Mouse (Mus musculus) left cerebral cortex, adult 2 months (tissue): ENCODE measurements around the gene Otop3. TPM values are rescaled to one million over a fixed set of nuclear protein-coding genes. Genes with fewer than 3 reads are reported as not detected.

Experiments used
- DNase-seq, 2 experiments: peaks; one replicate each; pipeline ENCODE4 v3.0.0; 2021 to 2022; ENCODE audit warnings: low spot score in 2 of 2, mixed read lengths in 1 of 2; ENCODE audit errors: extremely low spot score in 1 of 2
- H3K27ac ChIP-seq: fragments of 200-600 bp; 2 replicates; pipeline ENCODE4 v1.8.1; 2022
- H3K4me3 ChIP-seq: fragments of 200-600 bp; 2 replicates; pipeline ENCODE4 v1.8.1; 2022
- CTCF ChIP-seq: fragments of 200-600 bp; IDR thresholded peaks from 2 replicates; pipeline ENCODE4 v1.8.1; 2022; ENCODE audit warnings: antibody characterized with exemption, mild to moderate bottlenecking, moderate library complexity
- intact Hi-C: fragments of 180-260 bp; cut with DNase I; formaldehyde crosslinking; loops from one replicate; pipeline ENCODE4 v1.15.1; 2025
- long read RNA-seq, 2 experiments: library from polyadenylated mRNA; stranded (forward); transcript quantifications; one replicate each; pipeline ENCODE4 v2.0.0; 2021; ENCODE audit warnings: borderline mapping rate in 2 of 2
- total RNA-seq, 2 experiments: library from RNA; stranded (reverse); gene quantifications; 2 replicates each; pipeline ENCODE4 v1.2.3; 2021

Otop3 gene
- not detected for total RNA-seq
- long read RNA-seq, experiment 1 = 0 reads
- long read RNA-seq, experiment 2 = 0 reads

DNA sequence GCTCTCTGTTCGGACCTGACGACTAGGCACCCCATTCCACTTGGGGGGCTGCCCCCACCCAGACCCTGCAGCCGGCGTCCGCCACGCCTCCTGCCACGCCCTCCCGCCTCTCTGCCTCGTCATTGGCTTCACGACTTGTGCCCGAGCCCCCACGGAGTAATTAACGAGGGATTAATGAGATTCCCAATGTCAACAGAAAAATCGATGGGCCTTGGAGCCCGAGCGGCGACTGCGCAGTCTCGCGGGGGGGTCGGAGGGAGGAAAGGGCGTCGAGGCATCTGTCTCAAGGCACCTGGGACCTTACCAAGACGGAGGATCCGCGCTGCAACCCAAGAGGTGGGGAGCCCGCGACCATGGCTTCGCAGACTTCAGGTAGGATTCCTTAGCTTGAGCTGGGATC lies at the start of gene Otop3:
Gene Otop3 (plus strand): TSS at position 201 of the 400 bp plus-strand sequence.
- DNase-seq = no peak
- H3K4me3 ChIP-seq = no peak within 1 kb of the TSS
- H3K27ac ChIP-seq = no peak within 1 kb of the TSS
- no peak for TF ChIP-seq CTCF
- intact Hi-C loops = no loop called here

DNA sequence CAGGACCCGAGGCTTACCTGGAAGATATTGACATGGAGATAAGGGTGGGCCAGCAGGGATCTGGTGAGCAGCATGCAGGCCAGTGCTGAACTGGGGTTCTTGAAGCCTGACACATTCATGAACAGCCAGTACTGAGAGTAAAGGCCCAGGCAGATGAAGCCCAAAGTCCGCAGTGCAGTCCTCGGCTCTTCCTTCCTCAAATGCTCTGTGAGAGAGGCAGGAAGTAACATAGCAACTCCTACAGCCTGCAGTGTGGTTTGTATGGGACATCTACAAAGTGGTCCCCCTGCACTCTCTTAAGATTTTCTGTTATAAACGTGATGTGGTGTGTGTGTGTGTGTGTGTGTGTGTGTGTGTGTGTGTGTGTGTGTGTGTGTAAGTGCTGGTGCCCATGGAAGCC lies 49.2 kb upstream of the Otop3 start:
- Histone ChIP-seq H3K4me3 (no peak overlapping the region), H3K27ac (no peak overlapping the region)
- no peak for TF ChIP-seq CTCF
- no peak for DNase-seq
- intact Hi-C loops = no loop called here

DNA sequence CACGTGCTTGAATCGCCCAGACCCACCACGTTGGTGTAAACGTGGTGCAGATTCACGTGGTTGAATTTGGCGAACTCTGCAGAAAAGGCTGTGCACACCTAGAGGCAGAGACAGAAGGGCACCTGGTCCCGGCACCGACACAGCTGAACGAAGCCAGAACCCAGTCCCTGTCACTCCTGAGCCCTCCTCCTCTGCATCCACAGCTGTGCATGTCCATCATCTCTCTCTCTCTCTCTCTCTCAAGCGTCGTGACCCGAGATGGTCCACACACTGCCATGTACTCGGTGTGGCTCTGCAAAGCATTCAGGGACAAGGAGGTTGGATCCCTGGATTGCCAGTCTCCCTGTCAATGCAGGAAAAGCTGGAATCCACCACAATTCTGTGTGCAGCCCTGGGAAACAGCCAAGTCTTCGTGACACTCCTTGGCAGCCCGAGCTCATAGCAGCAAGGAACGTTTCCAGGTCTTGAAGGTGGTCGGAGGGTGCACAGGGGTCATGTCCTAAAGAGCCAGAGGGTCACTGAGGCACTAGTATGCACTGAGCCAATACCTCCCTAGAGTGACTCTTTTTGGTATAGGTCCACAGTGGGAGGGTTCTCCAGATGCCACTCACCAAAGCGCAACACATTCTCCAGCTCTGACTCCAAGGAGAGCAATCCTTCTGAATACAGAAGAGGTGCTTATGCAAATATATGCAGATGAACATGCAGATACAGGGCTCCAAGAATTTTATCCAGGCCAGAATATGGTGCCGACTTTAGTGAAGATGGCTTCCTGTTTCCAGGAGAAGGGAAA lies 48.1 kb upstream of the Otop3 start:
- no peak for DNase-seq
- H3K27ac ChIP-seq = peak overlapping the region; percentile 48
- TF ChIP-seq CTCF = no peak
- intact Hi-C loops = no loop called here
- H3K4me3 ChIP-seq = no peak overlapping the region

DNA sequence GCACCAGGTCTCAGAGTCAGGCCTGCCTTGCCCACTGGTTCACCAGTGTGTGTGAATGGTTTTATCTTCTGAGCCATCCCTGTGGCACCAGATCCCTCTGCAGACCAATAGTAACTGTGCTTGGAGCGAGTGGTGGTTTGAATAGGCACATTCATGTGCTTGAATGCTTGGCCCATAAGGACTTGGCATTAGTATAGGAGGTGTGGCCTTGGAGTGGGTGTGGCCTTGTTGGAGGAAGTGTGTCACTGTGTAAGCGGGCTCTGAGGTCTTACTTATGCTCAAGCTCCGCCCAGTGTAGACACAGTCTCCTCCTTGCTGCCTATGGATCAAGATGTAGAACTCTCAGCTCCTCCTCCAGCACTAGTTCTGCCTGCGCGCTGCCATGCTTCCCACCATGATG lies 47.1 kb upstream of the Otop3 start:
- peak in 1 of 2 experiments; percentile 12 for DNase-seq
- Histone ChIP-seq H3K4me3 (no peak overlapping the region), H3K27ac (no peak overlapping the region; the same call in 1 of the 2 replicates)
- intact Hi-C loops = no loop called here
- TF ChIP-seq CTCF = no peak

DNA sequence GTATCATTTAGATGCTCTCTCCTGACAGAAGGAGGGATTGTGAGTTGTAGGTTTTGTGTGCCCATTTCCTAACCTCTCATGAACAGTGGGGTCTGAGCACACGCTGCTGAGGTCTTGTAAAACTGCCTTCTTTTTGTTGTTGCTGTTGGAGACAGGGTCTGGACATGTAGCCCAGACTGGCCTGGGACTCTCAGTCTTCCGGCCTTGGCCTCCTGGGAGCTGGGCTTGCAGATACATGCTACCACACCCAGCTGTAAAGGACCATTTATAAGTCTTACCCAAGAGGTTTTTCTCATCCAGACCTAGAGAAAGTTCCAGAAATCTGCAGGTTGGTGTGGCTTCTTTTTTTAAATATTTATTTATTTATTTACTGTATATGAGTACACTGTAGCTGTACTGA lies 46.2 kb upstream of the Otop3 start:
- Histone ChIP-seq H3K4me3 (no peak overlapping the region), H3K27ac (no peak overlapping the region)
- intact Hi-C loops = no loop called here
- no peak for DNase-seq
- TF ChIP-seq CTCF = no peak

DNA sequence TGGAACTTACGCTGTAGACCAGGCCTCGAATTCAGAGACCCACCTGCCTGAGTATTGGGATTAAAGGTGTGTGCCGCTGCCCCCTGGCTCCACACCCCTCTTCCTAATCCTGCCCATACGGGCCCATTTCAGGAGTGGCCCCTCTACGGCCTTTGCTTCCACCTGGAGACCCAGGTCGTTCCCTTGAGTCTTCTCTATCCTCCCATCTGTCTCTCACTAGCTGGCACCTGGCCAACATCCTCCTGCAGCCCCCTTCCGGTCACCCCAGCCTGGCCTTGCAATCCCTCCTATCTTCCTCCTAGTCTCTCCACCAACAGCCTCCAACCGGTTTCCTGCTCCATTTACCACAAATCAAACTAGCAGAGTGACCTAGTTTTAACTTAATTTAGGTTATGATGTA lies 44.6 kb upstream of the Otop3 start:
- intact Hi-C loops = no loop called here
- no peak for TF ChIP-seq CTCF
- no peak overlapping the region for H3K27ac ChIP-seq
- DNase-seq = no peak
- H3K4me3 ChIP-seq = no peak overlapping the region

DNA sequence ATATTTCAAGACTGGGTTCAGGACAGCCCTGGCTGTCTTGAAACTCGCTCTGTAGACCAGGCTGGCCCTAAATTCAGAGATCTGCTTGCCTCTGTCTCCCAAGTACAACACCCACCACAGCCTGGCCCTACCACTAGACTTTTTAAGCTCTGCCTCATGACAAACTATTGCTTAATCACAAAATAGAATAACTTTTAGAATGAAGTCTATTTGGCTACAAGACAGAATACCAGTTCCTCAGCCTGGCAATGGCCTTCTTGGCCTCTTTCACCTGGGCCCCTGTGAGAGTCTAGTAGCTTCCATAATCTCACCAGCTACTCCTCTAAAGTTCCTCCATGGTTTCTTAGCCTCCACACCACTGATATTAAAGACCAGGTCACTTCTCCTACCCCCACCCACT lies 44.2 kb upstream of the Otop3 start:
- Histone ChIP-seq H3K27ac (no peak overlapping the region), H3K4me3 (no peak overlapping the region)
- intact Hi-C loops = no loop called here
- no peak for TF ChIP-seq CTCF
- DNase-seq = no peak

DNA sequence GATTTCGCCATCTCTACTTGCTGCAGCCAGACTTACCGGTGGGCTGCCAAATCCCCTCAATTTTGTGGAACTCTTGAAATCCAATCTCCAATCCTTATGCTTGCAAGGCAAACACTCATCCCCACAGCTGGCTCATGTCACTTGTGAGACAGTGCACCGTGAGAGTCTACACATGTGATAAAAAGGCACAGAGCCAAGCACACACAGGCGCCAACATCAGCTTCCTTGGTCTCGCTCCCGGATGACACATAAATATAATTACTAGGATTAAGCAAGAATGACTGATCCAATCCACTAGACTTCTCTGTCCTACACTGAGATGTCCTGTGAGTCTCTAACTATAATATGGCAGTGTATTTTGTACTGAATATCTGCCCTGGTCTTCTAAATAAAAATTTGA lies 43.6 kb upstream of the Otop3 start:
- no peak for TF ChIP-seq CTCF
- Histone ChIP-seq H3K27ac (no peak overlapping the region), H3K4me3 (no peak overlapping the region)
- DNase-seq = peak in 1 of 2 experiments; percentile 16
- intact Hi-C loops = no loop called here

DNA sequence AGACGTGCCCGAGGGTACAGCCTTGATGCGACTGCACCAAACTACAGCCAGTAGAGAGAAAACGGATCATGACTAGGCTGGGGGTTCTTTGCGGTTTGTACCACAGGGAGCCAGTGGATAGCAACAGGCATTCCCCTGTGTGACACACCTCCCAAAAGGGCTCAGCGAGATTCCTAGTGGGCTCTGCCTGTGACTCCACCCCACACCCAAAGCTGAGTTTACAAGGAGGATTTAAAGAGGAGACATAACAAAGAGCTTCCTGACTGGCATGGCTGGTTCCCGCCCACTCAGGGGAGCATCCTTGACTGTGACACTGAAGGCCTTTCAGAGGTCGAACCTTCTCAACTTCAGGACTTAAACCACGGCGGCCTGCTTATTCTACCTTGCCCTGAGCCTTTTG lies 43.0 kb upstream of the Otop3 start:
- intact Hi-C loops = no loop called here
- Histone ChIP-seq H3K4me3 (no peak overlapping the region), H3K27ac (no peak overlapping the region)
- TF ChIP-seq CTCF = no peak
- DNase-seq = no peak

DNA sequence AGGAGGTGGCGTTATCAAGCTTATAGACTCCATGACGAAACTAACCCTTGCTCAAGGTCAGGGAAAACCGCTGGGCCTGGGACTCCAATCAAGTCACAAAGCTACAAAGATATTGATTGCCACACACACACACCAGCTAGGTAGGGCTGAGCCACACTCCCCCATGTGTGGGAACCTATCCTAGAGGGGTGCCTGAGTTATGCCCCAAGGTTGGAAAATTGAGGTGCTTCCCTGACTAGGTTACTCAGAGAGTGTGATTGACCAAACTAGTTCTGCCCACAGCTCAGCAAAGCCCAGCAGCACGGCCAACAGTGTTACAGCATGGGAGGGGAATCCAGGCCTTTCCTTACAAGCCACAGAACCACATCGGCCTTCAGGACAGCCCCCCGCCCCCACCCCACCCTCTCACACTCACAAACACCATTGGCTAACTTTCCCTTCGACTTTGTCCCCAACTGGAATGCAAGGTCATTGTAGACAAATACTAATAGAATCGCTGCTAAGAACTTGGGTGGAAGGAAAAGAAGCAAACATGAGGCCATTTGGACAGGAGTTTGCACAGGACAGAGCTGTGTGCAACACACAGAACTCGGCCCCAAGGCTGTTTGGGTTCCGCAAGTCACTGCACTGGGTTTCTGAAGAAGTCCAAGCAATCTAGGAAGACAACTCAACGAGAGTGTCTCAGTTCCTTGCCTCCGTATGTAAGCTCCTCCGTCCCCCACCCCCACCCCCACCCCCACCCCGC lies 41.7 kb upstream of the Otop3 start:
- Histone ChIP-seq H3K27ac (no peak overlapping the region), H3K4me3 (no peak overlapping the region)
- intact Hi-C loops = no loop called here
- TF ChIP-seq CTCF = no peak
- DNase-seq = no peak

DNA sequence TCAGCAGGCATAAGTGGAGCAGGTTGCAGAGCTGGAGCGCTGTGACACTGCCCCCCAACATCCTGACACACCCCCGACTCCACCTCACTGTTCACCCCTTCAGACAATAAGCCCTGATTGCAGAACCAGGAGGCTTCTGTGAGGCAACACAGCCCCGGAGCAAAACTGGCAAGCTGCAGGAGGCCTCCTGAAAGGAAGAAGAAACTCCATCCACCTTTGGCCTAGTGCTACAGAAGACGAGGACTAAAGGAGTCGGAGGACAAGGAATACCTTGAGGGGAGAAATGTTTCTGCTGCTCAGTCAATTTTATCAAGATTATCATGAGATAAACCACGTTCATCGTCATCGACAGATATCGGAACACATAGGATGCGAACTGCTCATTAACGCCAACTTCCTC lies 38.6 kb upstream of the Otop3 start:
- no peak for DNase-seq
- Histone ChIP-seq H3K27ac (no peak overlapping the region), H3K4me3 (no peak overlapping the region)
- intact Hi-C loops = no loop called here
- no peak for TF ChIP-seq CTCF

DNA sequence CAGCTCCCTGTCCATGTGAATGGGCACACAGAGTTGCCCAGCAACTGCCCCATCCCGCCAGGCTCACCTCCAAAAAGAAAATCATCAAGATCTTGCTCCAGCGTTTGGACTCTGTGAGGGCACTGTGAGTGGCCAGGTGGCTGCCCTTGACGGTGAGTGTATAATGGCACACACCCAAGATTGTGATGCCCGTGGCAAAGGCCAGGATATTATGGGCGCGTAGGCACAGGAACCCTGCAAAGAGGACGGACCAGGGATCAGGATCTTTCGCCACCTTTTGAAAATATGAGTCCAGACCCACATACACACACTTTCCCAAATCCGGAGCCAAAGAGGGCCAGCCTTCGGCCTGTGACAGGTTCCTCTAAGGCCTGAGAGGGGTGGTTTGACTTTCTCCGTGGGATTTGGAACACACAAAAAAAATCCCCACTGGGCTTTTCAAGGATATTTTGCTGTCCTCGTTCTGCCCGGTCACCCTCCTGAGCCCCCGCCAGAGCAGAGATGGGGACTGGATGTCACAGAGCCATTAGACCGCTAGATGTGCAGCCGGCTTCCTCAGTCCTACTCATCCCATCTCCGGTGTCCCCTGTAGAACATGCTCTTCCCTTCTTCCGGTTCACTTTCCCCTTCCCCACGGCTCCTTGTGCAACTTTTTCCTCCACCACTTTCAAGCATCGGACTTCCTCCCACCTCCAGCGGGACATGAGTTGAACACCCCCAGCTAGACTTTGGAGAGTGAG lies 37.9 kb upstream of the Otop3 start:
- intact Hi-C loops = no loop called here
- Histone ChIP-seq H3K27ac (peak overlapping the region; percentile 81), H3K4me3 (peak overlapping the region; percentile 64)
- no peak for DNase-seq
- no peak for TF ChIP-seq CTCF
